Comparison of ENCODE assay signal across 10 mouse cellular contexts in genomic region chr10:43870752-43871151, GRCm38 (mm10). TPM values are rescaled to one million over a fixed set of nuclear protein-coding genes. Genes with fewer than 3 reads are reported as not detected.
A peak's percentile ranks its signal among the peaks of the same experiment; 100 is the strongest.
DNase-seq lines count a peak whose midpoint lies in the region; ATAC-seq lines count a peak whose summit lies in the region.
"Had no signal": no experiment of that assay in that cellular context is flagged by ENCODE, and none has a peak within 500 bp of the region (broad histone marks: within the 10 kb centered on the region; RNA-seq: fewer than 3 reads in every experiment).

No protein-coding gene starts in this region.

- no peak for ATAC-seq in heart, embryonic 11.5 days (replicated peaks; ENCODE audit: insufficient number of reproducible peaks, low FRiP score, low TSS enrichment)

- DNase-seq in heart, adult 11 months = peak; percentile 74
- DNase-seq in right cerebral cortex, postnatal 4 days = peak; percentile 44
- DNase-seq in right cerebral cortex, postnatal 25 days = no peak
- peak; percentile 38 for DNase-seq in c-Kit-positive CD71-positive TER-119-negative erythroid progenitor cells, embryonic 14.5 days (ENCODE audit: low read depth)
- DNase-seq in kidney, postnatal 36 days = peak; percentile 17 to 67
- peak; percentile 20 for DNase-seq in retina, postnatal 7 days (ENCODE audit: low read depth, low spot score)
- no peak for DNase-seq in left cerebral cortex, adult 9 months (ENCODE audit: low spot score in 2 of 2)

- no peak overlapping the region for H3K4me2 ChIP-seq in heart, embryonic 11.5 days
- H3K4me2 ChIP-seq: limb, embryonic 15.5 days had no signal

- no peak overlapping the region for H3K9ac ChIP-seq in heart, embryonic 11.5 days (ENCODE audit: low read depth, low read length)
- H3K9ac ChIP-seq: limb, embryonic 15.5 days had no signal

- H3K27me3 ChIP-seq in heart, embryonic 11.5 days (ENCODE audit: control insufficient read depth, insufficient read depth, low read length) = no peaks in the 10 kb centered on the region
- H3K27me3 ChIP-seq: limb, embryonic 15.5 days had no signal

- H3K4me1 ChIP-seq in heart, embryonic 11.5 days (ENCODE audit: control insufficient read depth, insufficient read depth, low read length) = no peaks in the 10 kb centered on the region
- H3K4me1 ChIP-seq: limb, embryonic 15.5 days had no signal

- no peak overlapping the region for H3K27ac ChIP-seq in heart, embryonic 11.5 days (ENCODE audit: low read depth, low read length)
- H3K27ac ChIP-seq: limb, embryonic 15.5 days had no signal

- 0 out of 2 replicates have a peak, but pooled peaks cover 3% of the 10 kb centered on the region for H3K36me3 ChIP-seq in heart, embryonic 11.5 days (ENCODE audit: control insufficient read depth, insufficient read depth, low read length)
- H3K36me3 ChIP-seq: limb, embryonic 15.5 days had no signal

- 65% methylated on average over 10 of the region's 10 CpGs for WGBS in heart, embryonic 11.5 days (ENCODE audit: insufficient replicate concordance)

- H3K9me3 ChIP-seq in heart, embryonic 11.5 days (replicated peaks; ENCODE audit: control insufficient read depth, low read length) = no peaks in the 10 kb centered on the region
- H3K9me3 ChIP-seq: limb, embryonic 15.5 days had no signal

- no peak overlapping the region for H3K4me3 ChIP-seq in heart, embryonic 11.5 days (ENCODE audit: low read depth, low read length)
- H3K4me3 ChIP-seq: erythroblast, embryonic 14.5 days; limb, embryonic 15.5 days had no signal

RNA-seq across cellular contexts. Expression of gene Qrsl1, which starts 30.8 kb away (rescaled TPM):
- 28.9 and 31.5 TPM in 2 replicates for polyA plus RNA-seq in heart, embryonic 11.5 days (2014; fragmentation: Nextera tagmentation; extraction: Ambion mirVana)

RNA-seq across cellular contexts. Expression of gene Rtn4ip1, which starts 30.9 kb away (rescaled TPM):
- 25.7 and 32.7 TPM in 2 replicates for polyA plus RNA-seq in heart, embryonic 11.5 days (2014; fragmentation: Nextera tagmentation; extraction: Ambion mirVana)

Comparison
In these comparisons a context has a peak if more than half of its experiments do, and no peak if none do; other contexts are left out.
1. DNase-seq: peak in heart, adult 11 months (single experiment), right cerebral cortex, postnatal 4 days (single experiment), c-Kit-positive CD71-positive TER-119-negative erythroid progenitor cells, embryonic 14.5 days (single experiment), kidney, postnatal 36 days (2 of 2) and retina, postnatal 7 days (single experiment); none in right cerebral cortex, postnatal 25 days (single experiment) and left cerebral cortex, adult 9 months (0 of 2).